Mouse (Mus musculus): ENCODE results near the gene Gabarapl2. TPM values are rescaled to one million over a fixed set of nuclear protein-coding genes. Genes with fewer than 3 reads are reported as not detected.

Gabarapl2 gene
- polyA plus RNA-seq, 1 experiment from 2014 or later: 351 TPM

DNA sequence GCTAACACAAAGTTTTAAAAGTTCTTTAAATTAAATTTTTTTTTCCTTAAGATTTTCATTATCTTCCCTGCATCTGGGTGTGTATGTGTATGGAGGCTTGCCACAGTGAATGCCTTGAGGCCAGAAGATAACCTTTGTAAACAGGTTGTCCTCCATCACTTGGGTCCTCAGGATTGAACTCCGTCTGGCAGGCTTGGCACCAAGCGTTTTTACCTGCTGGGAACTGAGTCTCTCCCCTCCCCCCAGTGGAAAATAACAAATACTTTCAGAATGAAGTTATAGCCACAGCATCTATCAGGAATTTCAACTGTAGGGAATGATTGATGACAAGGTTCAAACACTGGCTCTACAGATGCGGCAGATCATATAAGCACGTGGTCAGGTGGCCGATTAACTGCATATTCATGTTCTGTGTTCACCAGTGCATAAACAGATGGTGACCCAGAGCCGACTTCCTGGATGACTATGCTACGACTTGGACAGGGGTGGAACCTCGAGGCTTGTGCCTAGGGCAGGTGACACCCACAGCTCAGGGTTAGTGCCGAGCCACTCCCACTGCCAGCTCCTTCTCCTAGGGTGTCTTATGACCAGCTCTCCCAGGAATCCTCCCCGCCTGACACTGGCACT is 874 bp upstream of the Gabarapl2 start:
- peak overlapping the region; percentile 94; the same call in 1 of the 2 replicates for H3K9ac ChIP-seq (replicated peaks)
- H3K4me3 ChIP-seq: peak overlapping the region; percentile 99
- peaks cover 18% of the 10 kb centered on the region for H3K4me1 ChIP-seq
- no peaks in the 10 kb centered on the region for H3K27me3 ChIP-seq
- peak; percentile 68 for ATAC-seq (ENCODE audit: low FRiP score, low read depth)
- H3K27ac ChIP-seq (replicated peaks): 0 out of 2 replicates have a peak overlapping the region, but pooled peaks have one; percentile 35
- H3K36me3 ChIP-seq: peaks cover 27% of the 10 kb centered on the region
- no peaks in the 10 kb centered on the region for H3K9me3 ChIP-seq
- 11% methylated on average over 10 of the region's 10 CpGs for WGBS
- peak overlapping the region; percentile 93 for H3K4me2 ChIP-seq (replicated peaks)

DNA sequence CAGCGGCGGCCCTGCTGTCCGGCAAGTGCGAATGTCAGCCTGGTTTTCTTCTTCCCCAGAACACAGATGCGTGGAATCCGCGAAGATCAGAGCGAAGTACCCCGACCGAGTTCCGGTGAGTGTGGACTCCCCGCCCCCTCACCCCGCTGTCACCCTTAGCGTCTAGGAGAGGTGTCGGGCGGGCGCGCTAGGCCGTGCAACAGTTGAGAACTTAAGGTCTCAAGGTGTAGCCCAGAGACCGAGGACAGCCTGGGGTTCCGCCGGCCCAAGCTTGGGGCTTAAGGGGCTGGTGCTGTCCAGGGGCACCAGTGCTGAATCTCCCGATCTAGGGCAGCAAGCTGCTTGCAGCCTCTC is 575 bp downstream of the Gabarapl2 start:
- 0% methylated on average over 23 of the region's 23 CpGs for WGBS
- H3K4me3 ChIP-seq: peak overlapping the region; percentile 99
- peaks cover 41% of the 10 kb centered on the region for H3K36me3 ChIP-seq
- peak overlapping the region; percentile 93 for H3K4me2 ChIP-seq (replicated peaks)
- H3K9ac ChIP-seq (replicated peaks): peak overlapping the region; percentile 94
- peaks cover 18% of the 10 kb centered on the region for H3K4me1 ChIP-seq
- no peaks in the 10 kb centered on the region for H3K27me3 ChIP-seq
- no peaks in the 10 kb centered on the region for H3K9me3 ChIP-seq
- peak; percentile 14; the same call in 1 of the 2 replicates for ATAC-seq (ENCODE audit: low FRiP score, low read depth)
- H3K27ac ChIP-seq (replicated peaks): peak overlapping the region; percentile 78; the same call in 1 of the 2 replicates

DNA sequence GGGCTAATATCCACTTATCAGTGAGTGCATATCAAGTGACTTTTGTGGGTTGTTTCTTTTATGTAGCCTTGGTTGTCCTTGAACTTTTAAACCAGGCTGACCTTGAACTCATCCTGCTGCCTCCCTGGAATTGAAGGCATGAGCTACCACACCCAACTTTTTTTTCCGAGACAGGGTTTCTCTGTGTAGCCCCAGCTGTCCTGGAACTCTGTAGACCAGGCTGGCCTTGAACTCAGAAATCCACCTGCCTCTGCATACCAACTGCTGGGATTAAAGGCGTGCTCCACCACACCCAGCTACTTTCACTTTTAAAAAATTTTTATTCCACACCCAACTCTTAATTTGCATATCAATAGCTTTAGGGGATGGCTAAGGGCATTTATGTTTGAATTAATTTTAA is 3.0 kb downstream of the Gabarapl2 start:
- WGBS: 92% methylated on average over 2 of the region's 2 CpGs
- Histone ChIP-seq H3K4me2 (replicated peaks) (no peak overlapping the region), H3K36me3 (peaks cover 61% of the 10 kb centered on the region), H3K4me1 (peaks cover 18% of the 10 kb centered on the region), H3K27me3 (no peaks in the 10 kb centered on the region), H3K27ac (replicated peaks) (no peak overlapping the region), H3K9me3 (no peaks in the 10 kb centered on the region), H3K4me3 (no peak overlapping the region), H3K9ac (replicated peaks) (no peak overlapping the region)
- no peak for ATAC-seq (ENCODE audit: low FRiP score, low read depth)

DNA sequence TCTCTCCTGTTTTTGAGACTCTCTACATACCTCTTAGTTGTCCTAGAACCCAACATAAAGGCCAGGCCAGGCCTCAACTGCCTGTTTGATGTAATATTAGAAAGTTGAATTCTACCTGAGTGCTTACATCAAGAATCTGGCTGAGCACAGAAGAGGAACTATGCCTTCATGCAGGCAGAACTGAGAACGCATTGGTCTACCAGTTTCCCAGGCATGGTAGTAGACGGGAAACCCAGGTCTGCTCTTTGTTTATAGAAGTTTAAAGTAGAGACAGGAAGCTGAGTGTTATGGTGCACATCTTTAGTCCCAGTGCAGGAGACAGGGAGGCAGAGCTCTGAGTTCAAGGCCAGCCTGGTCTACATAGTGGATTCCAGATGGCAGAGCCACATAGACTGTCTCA is 6.6 kb downstream of the Gabarapl2 start:
- Histone ChIP-seq H3K4me2 (replicated peaks) (no peak overlapping the region), H3K27ac (replicated peaks) (no peak overlapping the region), H3K27me3 (no peaks in the 10 kb centered on the region), H3K9ac (replicated peaks) (no peak overlapping the region), H3K9me3 (no peaks in the 10 kb centered on the region), H3K4me1 (peaks cover 1% of the 10 kb centered on the region), H3K36me3 (peaks cover 87% of the 10 kb centered on the region), H3K4me3 (no peak overlapping the region)
- WGBS: 89% methylated on average over 2 of the region's 2 CpGs
- ATAC-seq (ENCODE audit: low FRiP score, low read depth): no peak

DNA sequence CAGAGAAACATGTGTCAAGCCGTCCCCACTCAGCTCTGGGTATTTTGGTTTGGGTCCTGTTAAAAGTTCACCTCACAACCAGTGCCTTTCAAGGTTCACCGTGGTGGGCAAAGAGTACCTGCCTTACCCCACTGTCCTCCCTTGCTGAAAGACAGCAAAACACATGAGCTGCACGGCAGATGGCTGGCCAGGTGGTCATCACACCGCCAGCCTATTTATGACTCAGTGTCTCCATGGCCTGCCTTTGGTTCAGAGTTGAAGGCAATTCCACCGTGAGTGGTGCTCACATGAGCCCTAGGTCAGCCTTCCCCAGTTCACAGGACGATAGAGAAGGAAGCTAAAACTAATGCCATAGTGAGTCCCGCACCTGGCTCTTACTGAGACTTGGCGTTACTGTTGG is 7.5 kb downstream of the Gabarapl2 start:
- Histone ChIP-seq H3K4me3 (no peak overlapping the region), H3K36me3 (peaks cover 81% of the 10 kb centered on the region), H3K27me3 (no peaks in the 10 kb centered on the region), H3K27ac (replicated peaks) (no peak overlapping the region), H3K4me2 (replicated peaks) (no peak overlapping the region), H3K4me1 (no peaks in the 10 kb centered on the region), H3K9ac (replicated peaks) (no peak overlapping the region), H3K9me3 (no peaks in the 10 kb centered on the region)
- ATAC-seq (ENCODE audit: low FRiP score, low read depth): no peak
- WGBS: 93% methylated on average over 8 of the region's 8 CpGs

DNA sequence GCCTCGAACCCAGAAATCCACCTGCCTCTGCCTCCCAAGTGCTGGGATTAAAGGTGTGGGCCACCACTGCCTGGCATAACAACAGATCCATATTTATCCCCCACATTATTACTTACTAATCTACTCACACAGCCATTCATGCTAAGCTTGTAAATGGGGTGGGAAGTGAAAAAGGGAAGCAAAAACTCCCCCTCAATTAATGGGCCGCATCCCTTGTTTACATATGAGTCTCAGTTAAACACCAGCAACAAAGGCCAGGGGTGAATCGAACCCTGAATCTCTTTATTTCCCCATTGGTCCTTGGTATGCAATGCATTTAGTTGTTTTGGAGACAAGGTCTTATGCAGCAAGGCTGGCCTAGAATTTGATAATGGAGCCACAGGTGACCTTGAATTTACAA is 10.3 kb downstream of the Gabarapl2 start:
- no peak for ATAC-seq (ENCODE audit: low FRiP score, low read depth)
- Histone ChIP-seq H3K27ac (replicated peaks) (no peak overlapping the region), H3K27me3 (no peaks in the 10 kb centered on the region), H3K4me2 (replicated peaks) (no peak overlapping the region), H3K4me3 (no peak overlapping the region), H3K36me3 (peaks cover 80% of the 10 kb centered on the region), H3K9me3 (no peaks in the 10 kb centered on the region), H3K4me1 (no peaks in the 10 kb centered on the region), H3K9ac (replicated peaks) (no peak overlapping the region)
- 89% methylated on average over 3 of the region's 3 CpGs for WGBS

DNA sequence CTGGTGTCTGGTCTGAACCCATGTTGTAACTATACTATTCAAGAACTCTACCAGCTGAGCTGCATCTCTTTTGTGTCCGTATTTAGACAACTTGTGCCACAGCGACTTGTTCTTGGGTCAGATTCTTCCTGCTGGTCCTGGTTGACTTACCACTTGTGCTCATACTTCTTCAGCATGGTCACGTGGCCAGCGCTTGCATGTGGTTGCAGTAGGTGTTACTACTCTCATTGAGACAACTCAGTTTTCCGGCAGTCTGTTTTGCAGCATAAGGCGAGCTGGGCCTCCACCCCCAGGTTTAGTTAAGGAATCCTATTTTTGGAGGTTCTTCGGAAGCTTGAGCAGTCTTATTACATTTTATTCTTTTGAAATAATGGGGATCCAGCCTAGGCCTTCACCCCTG is 10.8 kb downstream of the Gabarapl2 start:
- Histone ChIP-seq H3K9ac (replicated peaks) (no peak overlapping the region), H3K4me1 (no peaks in the 10 kb centered on the region), H3K4me3 (no peak overlapping the region), H3K27me3 (no peaks in the 10 kb centered on the region), H3K9me3 (no peaks in the 10 kb centered on the region), H3K36me3 (peaks cover 78% of the 10 kb centered on the region), H3K4me2 (replicated peaks) (no peak overlapping the region), H3K27ac (replicated peaks) (no peak overlapping the region)
- ATAC-seq (ENCODE audit: low FRiP score, low read depth): no peak
- 96% methylated on average over 7 of the region's 7 CpGs for WGBS

DNA sequence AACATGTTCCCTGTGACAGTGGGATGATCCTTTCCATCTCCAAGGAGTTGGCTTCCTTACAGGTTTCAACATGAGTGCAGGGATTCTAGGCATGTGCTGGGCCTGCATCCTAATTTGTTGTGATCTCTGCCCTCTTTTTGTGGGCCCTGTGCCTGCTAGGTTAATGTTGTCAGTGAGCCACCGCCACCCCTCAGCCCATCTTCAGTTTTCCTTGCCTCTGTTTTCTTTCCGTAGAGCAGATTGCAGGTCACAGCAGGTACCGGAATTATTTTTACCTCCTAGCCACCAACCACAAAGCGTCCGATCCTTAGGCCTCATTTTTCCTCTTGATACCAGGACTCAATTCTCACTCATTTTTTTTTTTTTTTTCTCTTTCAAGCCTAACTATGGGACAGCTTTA is 11.4 kb downstream of the Gabarapl2 start:
- no peak overlapping the region for H3K4me2 ChIP-seq (replicated peaks)
- no peaks in the 10 kb centered on the region for H3K4me1 ChIP-seq
- peaks cover 80% of the 10 kb centered on the region for H3K36me3 ChIP-seq
- no peak overlapping the region for H3K27ac ChIP-seq (replicated peaks)
- WGBS: 95% methylated on average over 5 of the region's 5 CpGs
- no peak overlapping the region for H3K9ac ChIP-seq (replicated peaks)
- no peak for ATAC-seq (ENCODE audit: low FRiP score, low read depth)
- no peaks in the 10 kb centered on the region for H3K9me3 ChIP-seq
- H3K4me3 ChIP-seq: no peak overlapping the region
- H3K27me3 ChIP-seq: no peaks in the 10 kb centered on the region

DNA sequence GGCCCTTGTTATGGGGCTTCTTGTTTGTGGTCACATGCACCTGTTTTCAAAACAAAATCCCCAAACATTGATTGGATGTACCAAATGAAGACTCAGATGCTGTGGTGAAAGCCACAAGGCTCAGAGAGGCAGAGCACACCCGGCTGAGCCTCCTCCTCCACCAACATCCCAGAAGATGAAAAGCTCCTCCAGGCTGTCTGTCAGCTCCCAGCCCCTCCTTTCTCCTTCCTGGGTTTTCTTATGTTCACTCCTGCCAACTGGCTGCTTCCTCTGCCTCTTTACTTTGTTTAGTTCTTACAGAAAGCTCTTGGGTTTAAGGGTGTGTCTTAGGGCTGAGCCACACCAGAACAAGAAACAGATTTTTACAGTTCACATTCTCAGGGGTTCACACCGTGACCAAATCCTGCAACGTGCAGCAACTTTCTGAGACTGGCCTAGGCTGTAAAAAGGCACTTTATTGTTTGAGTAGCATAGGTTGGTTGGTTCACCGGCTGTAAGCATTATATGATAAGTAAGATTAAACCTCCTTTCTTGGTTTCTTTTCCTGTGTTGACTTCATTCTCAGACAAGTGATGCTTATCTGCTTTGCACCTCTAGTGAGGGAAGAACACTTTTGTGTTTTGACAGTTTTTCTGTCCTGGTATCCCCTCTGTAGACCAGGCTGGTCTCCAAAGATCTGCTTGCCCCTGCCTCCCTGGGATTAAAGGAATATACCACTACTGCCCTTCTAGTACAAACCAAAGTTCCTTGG is 14.5 kb downstream of the Gabarapl2 start:
- WGBS: 92% methylated on average over 4 of the region's 4 CpGs
- H3K27me3 ChIP-seq: no peaks in the 10 kb centered on the region
- ATAC-seq (ENCODE audit: low FRiP score, low read depth): no peak

DNA sequence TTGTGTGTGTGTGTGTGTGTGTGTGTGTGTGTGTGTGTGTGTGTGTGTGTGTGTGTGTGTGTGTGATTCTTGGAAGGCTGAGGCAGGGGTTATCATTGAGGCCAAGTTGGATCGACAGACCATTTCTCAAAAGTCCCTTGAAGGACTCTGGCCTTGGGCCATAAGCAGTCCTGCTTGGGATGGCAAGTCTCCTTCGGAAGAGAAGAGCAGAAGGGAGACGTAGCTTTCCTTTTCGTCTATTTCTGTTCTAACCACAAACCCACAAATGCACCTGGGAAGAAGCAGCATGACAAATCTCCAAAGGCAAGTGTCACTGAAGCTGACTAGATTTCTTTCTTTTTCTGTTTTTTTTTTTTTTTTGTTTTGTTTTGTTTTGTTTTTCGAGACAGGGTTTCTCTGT is 15.4 kb downstream of the Gabarapl2 start:
- ATAC-seq (ENCODE audit: low FRiP score, low read depth): no peak
- H3K9me3 ChIP-seq: no peaks in the 10 kb centered on the region
- H3K4me2 ChIP-seq (replicated peaks): no peak overlapping the region
- 89% methylated on average over 5 of the region's 5 CpGs for WGBS
- no peak overlapping the region for H3K4me3 ChIP-seq
- no peaks in the 10 kb centered on the region for H3K27me3 ChIP-seq
- no peak overlapping the region for H3K9ac ChIP-seq (replicated peaks)
- H3K4me1 ChIP-seq: no peaks in the 10 kb centered on the region
- peaks cover 72% of the 10 kb centered on the region for H3K36me3 ChIP-seq
- H3K27ac ChIP-seq (replicated peaks): no peak overlapping the region

More for the DNA sequence above, 14.5 kb downstream of the Gabarapl2 start:
- Histone ChIP-seq H3K4me1 (no peaks in the 10 kb centered on the region), H3K36me3 (peaks cover 77% of the 10 kb centered on the region), H3K4me3 (no peak overlapping the region), H3K9me3 (no peaks in the 10 kb centered on the region), H3K27ac (replicated peaks) (no peak overlapping the region), H3K4me2 (replicated peaks) (no peak overlapping the region), H3K9ac (replicated peaks) (no peak overlapping the region)

DNA sequence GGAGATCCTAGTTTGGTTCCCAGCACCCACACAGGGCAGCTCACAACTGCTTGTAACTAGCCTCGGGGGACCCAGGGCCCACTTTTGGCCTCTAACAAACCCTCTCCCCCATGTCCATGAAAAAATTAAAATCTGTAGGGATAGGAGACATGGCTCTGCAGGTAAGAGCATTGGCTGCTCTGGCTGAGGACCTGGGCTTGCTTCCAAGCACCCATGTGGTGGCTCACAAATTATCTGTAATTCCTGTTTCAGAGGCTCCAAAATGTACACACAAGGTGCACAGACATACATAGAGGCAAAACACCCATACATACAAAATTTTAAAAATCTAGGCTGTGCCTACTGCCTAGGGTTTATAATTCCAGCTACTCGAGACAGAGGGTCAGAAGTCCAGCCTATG is 16.7 kb downstream of the Gabarapl2 start:
- Histone ChIP-seq H3K36me3 (peaks cover 60% of the 10 kb centered on the region), H3K27ac (replicated peaks) (no peak overlapping the region), H3K27me3 (no peaks in the 10 kb centered on the region), H3K9me3 (no peaks in the 10 kb centered on the region), H3K4me2 (replicated peaks) (no peak overlapping the region), H3K9ac (replicated peaks) (no peak overlapping the region), H3K4me1 (no peaks in the 10 kb centered on the region), H3K4me3 (no peak overlapping the region)
- ATAC-seq (ENCODE audit: low FRiP score, low read depth): no peak
- 92% methylated on average over 2 of the region's 2 CpGs for WGBS

DNA sequence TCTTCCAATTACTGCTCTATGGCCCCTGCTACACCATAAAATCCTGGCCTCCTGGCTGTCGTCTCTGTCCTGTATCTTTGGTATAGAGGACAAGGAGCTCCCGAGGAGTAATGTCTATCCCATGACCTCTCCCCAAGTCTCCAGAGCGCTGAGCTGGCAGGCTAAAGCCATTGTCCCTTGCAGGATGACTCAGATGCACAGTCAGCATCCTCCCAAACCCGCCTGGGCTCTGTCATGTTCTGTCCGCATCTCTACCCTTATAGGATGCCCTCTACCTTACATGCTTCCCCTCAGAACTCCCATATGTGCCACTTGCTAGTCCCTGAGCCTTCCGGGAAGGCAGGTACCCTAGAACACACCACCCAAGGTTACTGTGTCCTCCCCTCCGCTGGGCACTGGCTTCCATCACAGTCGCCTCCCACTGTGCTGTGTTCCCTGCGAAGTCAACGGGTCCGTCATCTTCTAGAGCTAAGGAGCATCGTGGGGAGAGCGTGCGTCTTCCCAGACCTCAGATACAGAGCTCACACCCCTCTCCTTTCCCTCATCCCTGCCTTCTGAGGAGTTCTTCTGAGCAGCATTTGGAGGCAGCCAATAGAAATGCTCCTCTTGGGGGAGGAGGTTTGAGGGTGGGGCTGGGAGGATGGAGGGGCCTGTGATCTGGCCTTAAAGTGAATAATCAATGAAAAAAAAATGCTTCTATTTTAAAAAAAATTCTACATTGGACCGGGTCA is 20.3 kb downstream of the Gabarapl2 start:
- H3K4me1 ChIP-seq: no peaks in the 10 kb centered on the region
- ATAC-seq (ENCODE audit: low FRiP score, low read depth): no peak
- H3K27me3 ChIP-seq: no peaks in the 10 kb centered on the region
- no peak overlapping the region for H3K4me2 ChIP-seq (replicated peaks)
- WGBS: 78% methylated on average over 15 of the region's 15 CpGs
- H3K36me3 ChIP-seq: peaks cover 31% of the 10 kb centered on the region
- no peak overlapping the region for H3K9ac ChIP-seq (replicated peaks)
- no peak overlapping the region for H3K27ac ChIP-seq (replicated peaks)
- H3K9me3 ChIP-seq: no peaks in the 10 kb centered on the region
- no peak overlapping the region for H3K4me3 ChIP-seq
